ENCODE assay signal across 8 mouse cellular contexts in genomic region chr11:78322860-78323259, GRCm38 (mm10). TPM values are rescaled to one million over a fixed set of nuclear protein-coding genes. Genes with fewer than 3 reads are reported as not detected.
DNase-seq lines count a peak whose midpoint lies in the region; ATAC-seq and TF ChIP-seq lines count a peak whose summit lies in the region.

Aldoc (plus strand) TSS chr11:78322968.

- no peaks in the 10 kb centered on the region for H3K9me3 ChIP-seq in limb, embryonic 13.5 days
- no peaks in the 10 kb centered on the region for H3K9me3 ChIP-seq in midbrain, embryonic 15.5 days

- peak within 1 kb of the TSS; percentile 52; the same call in 1 of the 2 replicates for H3K27ac ChIP-seq in kidney, adult 2 months (ENCODE audit: insufficient read depth, low read depth, low read length)
- H3K27ac ChIP-seq in limb, embryonic 13.5 days, result peak within 1 kb of the TSS; percentile 67; the same call in 1 of the 2 replicates
- peak within 1 kb of the TSS; percentile 48 for H3K27ac ChIP-seq in midbrain, embryonic 15.5 days

- peaks cover 9% of the 10 kb centered on the region; the same call in 1 of the 2 replicates for H3K4me1 ChIP-seq in kidney, adult 2 months (ENCODE audit: control insufficient read depth, insufficient read depth, low read length)
- peaks cover 27% of the 10 kb centered on the region for H3K4me1 ChIP-seq in limb, embryonic 13.5 days
- H3K4me1 ChIP-seq in midbrain, embryonic 15.5 days, result peaks cover 4% of the 10 kb centered on the region; the same call in 1 of the 2 replicates

- peak within 1 kb of the TSS; percentile 8; the same call in 1 of the 2 replicates for H3K9ac ChIP-seq in limb, embryonic 13.5 days
- no peak within 1 kb of the TSS for H3K9ac ChIP-seq in midbrain, embryonic 15.5 days

- whole genome bisulfite sequencing in kidney, adult 2 months, result 7% methylated on average over 15 of the region's 15 CpGs
- 3% methylated on average over 15 of the region's 15 CpGs for WGBS in limb, embryonic 13.5 days
- 7% methylated on average over 15 of the region's 15 CpGs for WGBS in midbrain, embryonic 15.5 days

- TF ChIP-seq CTCF in kidney, adult 2 months (conservative IDR thresholded peaks at IDR 0.05; ENCODE audit: insufficient read depth, insufficient read length, low read depth, low read length), result no peak

- H3K4me3 ChIP-seq in kidney, adult 2 months (ENCODE audit: insufficient read depth, low read depth, low read length), result peak within 1 kb of the TSS; percentile 30; the same call in 1 of the 2 replicates
- peak within 1 kb of the TSS; percentile 15 for H3K4me3 ChIP-seq in limb, embryonic 13.5 days
- H3K4me3 ChIP-seq in midbrain, embryonic 15.5 days, result peak within 1 kb of the TSS; percentile 16

- peak; percentile 97 for ATAC-seq in granulocyte monocyte progenitor cell, adult 5-6 weeks (replicated peaks; ENCODE audit: poor library complexity, severe bottlenecking)
- peak; percentile 73 for ATAC-seq in limb, embryonic 13.5 days (ENCODE audit: low FRiP score, low read depth)
- peak; percentile 90 for ATAC-seq in midbrain, embryonic 15.5 days (replicated peaks)

- H3K27me3 ChIP-seq in kidney, adult 2 months (replicated peaks; ENCODE audit: control insufficient read depth, insufficient read depth, low read length), result no peaks in the 10 kb centered on the region
- no peaks in the 10 kb centered on the region for H3K27me3 ChIP-seq in limb, embryonic 13.5 days
- H3K27me3 ChIP-seq in midbrain, embryonic 15.5 days (replicated peaks), result no peaks in the 10 kb centered on the region

- no peak for TF ChIP-seq POLR2A in kidney, adult 2 months (IDR thresholded peaks at IDR 0.05; ENCODE audit: low read depth, low read length)

- H3K4me2 ChIP-seq in limb, embryonic 13.5 days (replicated peaks), result peak within 1 kb of the TSS; percentile 47
- H3K4me2 ChIP-seq in midbrain, embryonic 15.5 days, result peak within 1 kb of the TSS; percentile 36

- no peaks in the 10 kb centered on the region for H3K36me3 ChIP-seq in kidney, adult 2 months (ENCODE audit: control insufficient read depth, insufficient read depth, low read length)
- peaks cover 50% of the 10 kb centered on the region for H3K36me3 ChIP-seq in limb, embryonic 13.5 days
- H3K36me3 ChIP-seq in midbrain, embryonic 15.5 days (replicated peaks), result 0 out of 2 replicates have a peak, but pooled peaks cover 3% of the 10 kb centered on the region

- DNase-seq in ovary, adult 18-20 months (ENCODE audit: low spot score), result peak; percentile 89
- DNase-seq in ovary, postnatal 10 days (ENCODE audit: low spot score), result no peak
- DNase-seq in embryo, embryonic 9.5 days (ENCODE audit: extremely low spot score), result peak; percentile 72
- peak; percentile 95 for DNase-seq in kidney, adult 2 months
- DNase-seq in spleen, postnatal 14 days (ENCODE audit: low spot score in 2 of 2), result peak; percentile 64 to 69

RNA-seq across cellular contexts. Expression of gene Aldoc, which starts in this region (rescaled TPM):
- 0.69 and 2.8 TPM in 2 replicates for total RNA-seq in granulocyte monocyte progenitor cell, adult 5-6 weeks (2014; fragmentation: Nextera tagmentation)
- total RNA-seq in granulocyte monocyte progenitor cell, adult 5-6 weeks (2017), result 0.15 TPM in 1 of 2 replicates, not detected in the other
- polyA plus RNA-seq in kidney, adult 2 months (2012; rRNA removed), result 36.2 and 43.5 TPM in 2 replicates
- polyA plus RNA-seq in limb, embryonic 13.5 days (2015; fragmentation: Nextera tagmentation; extraction: Ambion mirVana), result 6.5 and 6.6 TPM in 2 replicates
- polyA plus RNA-seq in midbrain, embryonic 15.5 days (2015; fragmentation: Nextera tagmentation; extraction: Ambion mirVana), result 84.9 and 129 TPM in 2 replicates
